Mouse (Mus musculus) spleen, adult 2 months (tissue): Measurements from ENCODE around the gene A2m. TPM values are rescaled to one million over a fixed set of nuclear protein-coding genes. Genes with fewer than 3 reads are reported as not detected.

Experiments used
- DNase-seq, 2 experiments: peaks; one replicate each; pipeline versions ENCODE4 v3.0.0 to v3.0.0-alpha.2; 2012 to 2021; ENCODE audit warnings: low spot score in 2 of 2, low read depth in 1 of 2
- H3K27ac ChIP-seq: fragments of 200-500 bp; 2 replicates; pipeline ENCODE4 v1.5.1; 2012; ENCODE audit warnings: low read length, inconsistent platforms; ENCODE audit not compliant: insufficient read depth
- H3K27me3 ChIP-seq: fragments of 200-500 bp; 2 replicates; pipeline ENCODE4 v1.6.1; 2012; ENCODE audit warnings: mild to moderate bottlenecking, moderate library complexity, low read length, inconsistent platforms; ENCODE audit not compliant: control insufficient read depth, insufficient read depth
- H3K36me3 ChIP-seq: fragments of 200-500 bp; 2 replicates; pipeline ENCODE4 v1.6.1; 2012; ENCODE audit warnings: mild to moderate bottlenecking, low read length, inconsistent platforms; ENCODE audit not compliant: control insufficient read depth, insufficient read depth
- H3K4me1 ChIP-seq: fragments of 200-500 bp; 2 replicates; pipeline ENCODE4 v1.6.1; 2011; ENCODE audit warnings: inconsistent platforms; ENCODE audit not compliant: control insufficient read depth, insufficient read depth, insufficient read length
- H3K4me3 ChIP-seq: fragments of 200-500 bp; 2 replicates; pipeline ENCODE4 v1.5.1; 2011; ENCODE audit warnings: mild to moderate bottlenecking, inconsistent platforms; ENCODE audit not compliant: insufficient read depth, insufficient read length; ENCODE audit errors: extremely low read depth
- CTCF ChIP-seq: fragments of 200-500 bp; IDR thresholded peaks from 2 replicates; pipeline ENCODE4 v1.5.1; 2011; ENCODE audit warnings: mild to moderate bottlenecking, inconsistent platforms; ENCODE audit not compliant: insufficient read depth, insufficient read length, insufficient replicate concordance; ENCODE audit errors: extremely low read depth
- POLR2A ChIP-seq: fragments of 200-500 bp; IDR thresholded peaks from 2 replicates; pipeline ENCODE4 v1.6.1; 2011; ENCODE audit warnings: low read depth, low read length, inconsistent platforms
- WGBS: fragments of 180-500 bp; shearing (Covaris S2); methylation state at CpG from one replicate; pipeline ENCODE4 v1.1.7; 2018; 5-methylcytosine and 5-hydroxymethylcytosine counted together
- polyA plus RNA-seq: library from polyadenylated mRNA; depleted of rRNA; stranded (reverse); fragments of >200 nt; gene quantifications from 2 replicates; pipeline ENCODE4 v1.2.3, GENCODE M21; 2012; rRNA removed

A2m gene
- polyA plus RNA-seq, 1 experiment, result 0.02 TPM

DNA sequence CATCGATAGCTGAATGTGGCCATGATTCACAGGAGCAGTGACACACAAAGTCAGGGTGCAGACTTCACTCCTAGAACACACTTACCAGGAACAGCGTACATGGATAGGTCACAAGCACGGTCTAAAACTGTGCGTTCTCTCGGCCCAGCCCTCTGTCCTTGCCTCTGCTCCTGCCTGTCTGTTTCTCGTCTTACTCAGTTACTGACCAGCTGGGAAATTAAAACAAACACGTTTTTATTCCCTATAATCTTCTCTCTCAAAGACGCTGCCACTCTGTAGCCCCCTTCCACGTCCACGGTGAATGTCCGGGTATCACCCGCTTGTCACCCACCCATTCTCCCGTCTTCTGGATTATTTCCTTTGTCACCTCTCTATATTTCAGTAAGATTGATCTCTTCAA lies 656 bp upstream of the A2m start:
- Histone ChIP-seq H3K27me3 (no peaks in the 10 kb centered on the region; the same call in 1 of the 2 replicates), H3K36me3 (no peaks in the 10 kb centered on the region), H3K4me1 (no peaks in the 10 kb centered on the region), H3K27ac (no peak overlapping the region), H3K4me3 (no peak overlapping the region)
- no peak for TF ChIP-seq CTCF
- TF ChIP-seq POLR2A, result no peak
- no peak for DNase-seq
- WGBS, result 90% methylated on average over 13 of the region's 13 CpGs

DNA sequence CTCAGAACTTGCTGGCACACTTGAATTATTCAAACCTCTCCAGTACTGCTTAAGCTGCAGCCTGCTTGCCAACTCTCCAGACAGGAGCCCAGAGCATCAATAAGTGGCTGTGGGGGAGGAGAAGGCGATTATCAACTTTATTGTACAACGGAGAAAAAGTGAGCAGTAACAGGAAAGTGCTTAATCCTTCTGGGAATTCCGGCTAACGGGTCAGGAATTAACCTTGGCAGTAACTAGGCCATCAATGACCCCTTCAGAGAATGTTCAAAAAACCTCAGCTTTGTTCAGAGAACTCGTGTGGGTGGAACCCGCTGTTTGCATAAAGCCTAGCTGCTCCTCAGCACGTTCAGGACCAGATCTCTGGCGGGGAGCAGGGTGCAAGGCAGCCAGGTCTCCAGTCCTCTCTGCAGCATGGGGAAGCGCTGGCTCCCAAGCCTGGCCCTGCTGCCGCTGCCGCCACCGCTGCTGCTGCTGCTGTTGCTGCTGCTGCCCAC lies 749 bp downstream of the A2m start:
- 19% methylated on average over 12 of the region's 12 CpGs for WGBS

DNA sequence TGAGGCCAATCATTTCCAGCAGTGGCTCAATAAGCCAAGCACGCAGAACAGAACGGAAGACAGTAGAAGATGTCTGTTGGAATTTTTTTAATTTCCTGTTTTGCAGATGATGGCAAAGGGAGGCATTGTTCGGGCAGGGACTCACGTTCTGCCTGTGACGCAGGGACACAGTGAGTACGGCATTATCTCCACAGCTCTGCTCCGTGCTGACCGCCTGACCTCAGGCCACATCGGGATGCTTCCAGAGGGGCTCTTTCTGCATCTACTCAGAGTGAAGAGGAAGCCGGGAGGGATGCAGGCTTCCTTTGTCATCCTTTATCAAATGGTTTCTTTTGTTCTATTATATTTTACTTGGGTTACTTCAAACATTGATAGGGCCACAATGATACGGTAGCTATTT lies 13.3 kb downstream of the A2m start:
- DNase-seq, result no peak
- TF ChIP-seq CTCF (no peak), POLR2A (no peak)
- no peak overlapping the region for H3K4me3 ChIP-seq
- 88% methylated on average over 11 of the region's 11 CpGs for WGBS
- H3K36me3 ChIP-seq, result no peaks in the 10 kb centered on the region
- no peak overlapping the region for H3K27ac ChIP-seq
- H3K27me3 ChIP-seq, result no peaks in the 10 kb centered on the region
- no peaks in the 10 kb centered on the region for H3K4me1 ChIP-seq

More for the DNA sequence above, 749 bp downstream of the A2m start:
- H3K36me3 ChIP-seq, result no peaks in the 10 kb centered on the region
- H3K27ac ChIP-seq, result no peak overlapping the region
- no peak overlapping the region for H3K4me3 ChIP-seq
- DNase-seq, result no peak
- H3K4me1 ChIP-seq, result no peaks in the 10 kb centered on the region
- no peak for TF ChIP-seq POLR2A
- no peak for TF ChIP-seq CTCF
- H3K27me3 ChIP-seq, result no peaks in the 10 kb centered on the region; the same call in 1 of the 2 replicates

Other genes starting within 250 kb of the A2m start
- not detected in 2 replicates for gene Iqsec3, start 161.7 kb upstream of the A2m start, polyA plus RNA-seq
- gene Gm7298, start 97.6 kb downstream of the A2m start, polyA plus RNA-seq, result not detected in 2 replicates
- 0.01 and 0.05 TPM in 2 replicates for gene Mug1, start 203.2 kb downstream of the A2m start, polyA plus RNA-seq